Mouse (Mus musculus) testis, adult 2 months (tissue): Measurements from ENCODE around the gene Sdccag8.

Experiments used
- CTCF ChIP-seq: fragments of 200-500 bp; IDR thresholded peaks from 2 replicates; pipeline ENCODE4 v1.5.1; 2012; ENCODE audit warnings: low read depth, mild to moderate bottlenecking, inconsistent platforms, low read length, moderate library complexity; ENCODE audit not compliant: control insufficient read depth, insufficient read depth, insufficient replicate concordance
- POLR2A ChIP-seq: fragments of 200-500 bp; IDR thresholded peaks from 2 replicates; pipeline ENCODE4 v1.6.1; 2012; ENCODE audit warnings: low read depth, mild to moderate bottlenecking, inconsistent platforms, low read length, moderate library complexity; ENCODE audit not compliant: control insufficient read depth

DNA sequence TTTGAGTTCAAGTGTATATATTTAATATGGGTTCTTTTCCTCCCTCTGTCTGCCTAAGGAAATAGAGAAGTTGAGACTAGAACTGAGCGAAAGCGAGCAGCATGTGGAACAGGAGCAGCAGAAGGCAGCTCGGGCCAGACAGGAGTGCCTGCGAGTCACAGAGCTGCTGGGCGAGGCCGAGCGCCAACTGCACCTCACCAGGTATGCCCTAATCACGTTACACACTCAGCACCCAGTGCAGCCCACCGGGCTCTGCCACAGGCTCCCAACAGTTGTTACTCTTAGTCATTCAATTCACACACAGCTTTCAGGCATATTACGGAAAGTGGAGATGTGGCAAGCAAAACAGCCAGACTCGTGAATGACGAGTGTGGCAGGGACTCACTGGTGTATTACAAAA lies 105.0 kb downstream of the Sdccag8 start:
- TF ChIP-seq CTCF (no peak), POLR2A (no peak)
